In genomic region chr12:117534087-117534751, GRCm38 (mm10) we compare ENCODE assay signal across 8 mouse cellular contexts. TPM values are rescaled to one million over a fixed set of nuclear protein-coding genes. Genes with fewer than 3 reads are reported as not detected.
DNase-seq lines count a peak whose midpoint lies in the region; ATAC-seq lines count a peak whose summit lies in the region.

No protein-coding gene starts in this region.

- ATAC-seq in megakaryocyte-erythroid progenitor cell, adult 5-6 weeks (replicated peaks; ENCODE audit: low FRiP score, low TSS enrichment, poor library complexity, severe bottlenecking), result 0 out of 2 replicates have a peak, but pooled peaks have one; percentile 45
- no peak for ATAC-seq in monocyte, adult 5-6 weeks (replicated peaks; ENCODE audit: insufficient number of reproducible peaks, low FRiP score, low TSS enrichment, poor library complexity, severe bottlenecking)

- intact Hi-C loops in left cerebral cortex, postnatal 4 days (cut with DNase I), result loop anchor here (10.0 kb wide), 1 partner anchor 99 kb away; no protein-coding TSS in a partner anchor

- DNase-seq in R1 (ENCODE audit: low read depth, low spot score), result peak; percentile 78
- DNase-seq in cerebellum, adult 9-11 months, result peak; percentile 8
- DNase-seq in frontal cortex, postnatal 36 days (ENCODE audit: low spot score in 2 of 2), result peak; percentile 64 to 65
- peak; percentile 53 for DNase-seq in induced T-regulatory cell, adult 2 months (ENCODE audit: low read depth)
- DNase-seq in left cerebral cortex, postnatal 4 days, result peak; percentile 13
- peak; percentile 6 for DNase-seq in spleen, adult 12 weeks (ENCODE audit: low spot score)

RNA-seq across cellular contexts. Expression of gene Rapgef5, which starts 17.9 kb away (rescaled TPM):
- total RNA-seq in left cerebral cortex, postnatal 4 days (2021), result 100 to 1,000 TPM; 103 to 112 TPM
- total RNA-seq in megakaryocyte-erythroid progenitor cell, adult 5-6 weeks (2014; fragmentation: Nextera tagmentation), result 0.94 TPM in 1 of 2 replicates, not detected in the other
- total RNA-seq in megakaryocyte-erythroid progenitor cell, adult 5-6 weeks (2017), result 0.19 and 0.66 TPM in 2 replicates
- total RNA-seq in monocyte, adult 5-6 weeks (2017), result 1.7 to 3.5 TPM (median 2.7 TPM) in 3 replicates

Comparison
In these comparisons a context has a peak if more than half of its experiments do, and no peak if none do; other contexts are left out.
1. DNase-seq: peak in every context shown above with its lines; median percentile 78 in R1; 64 in frontal cortex, postnatal 36 days; 53 in induced T-regulatory cell, adult 2 months; 13 in left cerebral cortex, postnatal 4 days; 8 in cerebellum, adult 9-11 months; 6 in spleen, adult 12 weeks.
2. RNA of gene Rapgef5, which starts 17.9 kb away (total RNA-seq): 103 to 112 TPM in left cerebral cortex, postnatal 4 days; 1.7 to 3.5 TPM in monocyte, adult 5-6 weeks and 0.19 to 0.94 TPM in megakaryocyte-erythroid progenitor cell, adult 5-6 weeks; every median in the first group is over 10 times any median in the second.